Mouse (Mus musculus) urinary bladder, postnatal 4 days (tissue): ENCODE data around the gene Dbh.
A peak's percentile ranks its signal among the peaks of the same experiment; 100 is the strongest.

ENCODE experiments used
- DNase-seq, 2 experiments: peaks; one replicate each; pipeline ENCODE4 v3.0.0; 2021 to 2022; ENCODE audit warnings: low spot score in 2 of 2

Gene Dbh

DNA sequence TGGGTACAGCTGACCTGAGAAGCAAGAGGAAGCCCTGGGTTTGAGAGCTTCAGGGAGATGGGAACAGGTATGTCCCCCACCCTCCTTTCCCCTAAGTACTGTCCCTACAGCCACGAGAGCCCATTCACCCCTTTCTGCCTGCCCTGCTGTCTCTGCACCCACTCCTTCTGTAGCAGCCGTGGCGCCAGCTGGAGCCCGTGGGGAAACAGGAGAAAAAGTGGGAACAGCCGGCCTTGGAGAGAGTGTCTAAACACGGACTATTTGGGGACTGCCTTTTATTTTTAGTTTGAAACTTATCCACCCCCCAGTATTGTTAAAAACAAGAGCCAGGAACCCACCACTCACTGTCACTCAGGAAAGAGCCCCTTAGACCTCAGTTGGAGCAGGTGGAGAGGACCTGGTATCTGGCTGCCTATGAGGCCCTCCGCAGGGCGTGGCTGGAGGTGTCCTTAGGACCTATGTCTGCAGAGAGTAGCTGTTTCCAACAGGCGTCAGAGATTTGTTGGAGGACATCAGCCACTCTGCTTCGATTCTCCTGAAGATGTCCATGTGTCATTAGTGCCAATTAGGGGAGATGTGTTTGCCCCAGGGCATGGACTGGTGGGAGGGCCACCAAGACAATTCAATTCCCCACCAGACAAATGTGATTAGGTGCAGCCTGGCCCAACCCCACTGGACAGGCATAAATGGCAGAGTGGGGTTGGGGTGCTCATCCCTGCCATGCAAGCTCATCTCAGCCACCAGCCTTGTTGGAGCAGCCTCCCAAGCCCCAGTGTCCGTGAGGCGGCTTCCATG lies at the start of gene Dbh:
Gene Dbh (plus strand): TSS at position 438 of the 795 bp plus-strand sequence.
- DNase-seq: no peak

DNA sequence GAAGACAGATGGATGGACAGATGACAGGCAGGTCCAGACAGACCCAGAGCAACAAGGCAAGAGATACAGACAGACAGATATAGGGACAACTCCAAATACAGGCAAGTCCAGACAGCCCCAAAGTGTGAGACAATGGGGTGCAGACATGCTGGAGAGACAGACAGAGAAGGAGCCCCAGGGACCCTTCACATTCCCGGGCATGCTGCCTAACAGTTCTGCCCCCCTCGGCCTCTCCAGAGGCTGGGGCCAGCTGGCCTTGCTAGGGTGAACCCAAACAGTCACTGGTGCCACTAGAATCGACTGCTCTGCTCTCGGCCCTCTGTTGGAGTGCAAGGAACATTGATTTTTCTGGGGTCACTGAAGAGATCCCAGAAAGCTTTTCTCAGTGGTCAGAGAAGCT lies 46.6 kb upstream of the Dbh start:
- DNase-seq: no peak

DNA sequence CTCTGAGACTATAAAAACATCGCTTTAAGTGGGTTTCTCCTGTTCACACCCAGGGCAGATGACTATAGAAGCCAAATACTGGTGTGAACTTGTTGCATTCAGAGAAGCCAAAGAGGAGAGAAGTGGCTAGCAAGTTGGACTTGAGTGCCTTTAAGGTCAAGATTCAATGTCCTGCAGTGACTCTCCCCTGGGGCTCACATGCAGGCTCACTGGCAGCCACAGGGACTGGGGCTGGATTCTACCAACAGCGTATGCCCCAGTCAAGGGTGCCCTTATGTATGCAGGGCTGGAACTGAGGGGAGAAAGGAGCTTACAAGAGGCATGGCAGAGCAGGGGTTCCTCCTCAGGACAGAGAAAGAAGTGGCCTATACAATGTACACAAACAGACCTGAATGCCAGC lies 45.3 kb upstream of the Dbh start:
- DNase-seq: no peak

DNA sequence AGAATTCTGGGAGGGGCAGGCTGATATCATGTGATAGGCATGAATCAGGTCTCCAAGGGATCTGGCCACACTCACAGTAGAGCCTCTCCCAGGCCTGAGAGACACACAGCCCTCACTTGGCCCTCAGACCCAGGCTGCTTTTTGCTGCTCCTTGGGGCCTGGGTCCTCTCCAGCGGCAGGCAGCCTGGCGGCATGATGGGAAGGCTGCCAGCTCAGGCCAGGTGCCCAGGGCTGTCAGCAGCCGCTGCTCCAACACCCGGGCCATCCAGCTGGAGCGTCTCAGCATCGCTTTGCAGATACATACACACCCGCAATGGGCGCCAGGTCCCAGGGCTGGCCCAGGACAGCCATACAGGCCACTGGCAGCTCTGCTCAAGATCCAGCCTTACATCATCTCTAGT lies 44.8 kb upstream of the Dbh start:
- DNase-seq: peak in 1 of 2 experiments; percentile 61

DNA sequence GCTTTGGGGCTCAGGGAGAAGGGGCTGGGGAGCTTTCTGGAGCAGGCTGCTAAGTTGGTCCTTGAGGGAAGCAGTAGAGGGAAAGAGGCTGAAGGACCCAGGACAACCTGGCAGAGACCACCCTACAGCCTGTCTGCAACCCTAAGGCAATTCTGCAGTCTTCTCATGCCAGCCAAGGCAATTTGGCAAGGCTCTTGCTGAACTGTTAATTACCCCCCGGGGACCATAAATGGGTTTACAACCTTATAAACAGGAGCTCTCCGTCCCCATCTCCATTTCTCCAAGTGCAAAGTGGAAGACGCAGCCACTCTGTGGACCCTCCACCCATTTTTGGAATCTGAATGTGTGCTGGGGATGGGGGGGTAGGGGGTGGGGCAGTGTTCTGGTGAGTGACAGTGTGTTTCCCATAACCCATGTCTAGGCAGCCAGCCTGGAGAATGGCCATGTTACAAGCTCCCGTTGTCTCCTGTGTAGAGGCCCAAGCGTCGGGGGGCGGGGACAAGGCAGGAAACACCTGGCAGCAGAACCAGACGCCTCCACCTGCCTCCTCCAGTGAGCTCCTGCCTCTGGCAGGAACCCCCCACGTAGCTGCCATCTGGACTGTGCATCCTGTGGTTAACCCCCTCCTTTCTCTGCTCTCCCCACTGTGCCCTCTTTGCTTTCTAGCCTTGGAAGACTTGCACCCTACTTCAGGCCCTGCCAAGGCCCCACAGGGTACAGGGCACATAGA lies 43.2 kb upstream of the Dbh start:
- no peak for DNase-seq

DNA sequence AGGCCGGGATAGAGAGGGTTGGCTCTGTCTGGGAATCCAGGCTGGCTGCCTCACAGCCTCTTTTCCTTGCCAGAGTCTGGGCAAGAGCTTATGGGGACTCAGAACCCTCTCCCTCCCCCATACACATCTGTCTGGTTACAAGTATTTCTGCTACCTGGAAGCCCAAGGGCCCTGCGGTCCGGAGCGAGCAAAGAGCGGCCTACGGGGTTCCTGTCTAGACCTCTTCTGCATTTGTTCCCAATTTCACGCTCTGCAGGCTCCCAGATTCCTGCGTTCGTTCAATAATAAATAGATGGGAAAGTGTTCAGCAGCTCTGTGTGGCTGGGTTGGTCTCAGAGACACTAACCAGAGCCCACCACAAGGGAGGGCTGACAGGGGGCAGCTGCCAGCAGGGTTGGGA lies 42.5 kb upstream of the Dbh start:
- DNase-seq: no peak

DNA sequence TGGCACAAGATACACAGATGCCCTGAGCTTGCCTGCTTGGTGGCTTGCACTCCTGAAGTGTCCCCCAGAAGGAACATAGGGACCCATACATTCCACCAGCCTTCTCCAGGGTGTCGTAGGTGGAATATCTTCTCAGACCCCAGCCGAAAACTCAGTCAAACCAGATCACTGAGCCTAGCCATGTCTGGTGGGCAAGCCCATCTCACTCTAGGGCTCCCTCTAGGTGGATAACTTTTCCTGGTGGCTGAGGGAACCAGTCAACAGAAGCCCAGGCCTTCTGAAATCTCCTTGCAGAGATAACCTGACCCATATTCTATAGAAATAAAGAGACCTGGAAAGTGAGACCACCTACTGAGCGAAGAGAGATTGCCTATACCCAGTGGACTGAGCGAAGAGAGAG lies 41.9 kb upstream of the Dbh start:
- DNase-seq: no peak

DNA sequence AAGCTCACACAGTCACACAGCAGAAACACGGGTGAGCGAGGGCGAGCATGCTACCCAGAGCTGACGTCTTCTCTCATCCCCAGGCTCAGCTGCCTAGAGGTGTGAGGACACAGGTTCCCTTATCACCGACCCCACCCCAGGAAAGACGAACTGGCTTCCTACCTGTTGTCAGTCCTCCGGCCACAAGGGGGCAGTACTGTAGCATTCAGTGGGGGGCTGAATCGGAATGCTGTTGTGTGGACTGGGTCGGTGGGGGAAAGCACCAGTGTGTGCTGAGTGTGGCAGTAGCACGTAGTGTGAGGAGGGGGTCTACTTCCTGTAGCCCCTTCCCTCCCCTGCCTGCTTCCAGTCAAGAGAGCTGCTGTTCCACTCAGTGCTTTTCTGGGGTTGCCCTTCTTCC lies 39.1 kb upstream of the Dbh start:
- peak; percentile 28 to 68 for DNase-seq

DNA sequence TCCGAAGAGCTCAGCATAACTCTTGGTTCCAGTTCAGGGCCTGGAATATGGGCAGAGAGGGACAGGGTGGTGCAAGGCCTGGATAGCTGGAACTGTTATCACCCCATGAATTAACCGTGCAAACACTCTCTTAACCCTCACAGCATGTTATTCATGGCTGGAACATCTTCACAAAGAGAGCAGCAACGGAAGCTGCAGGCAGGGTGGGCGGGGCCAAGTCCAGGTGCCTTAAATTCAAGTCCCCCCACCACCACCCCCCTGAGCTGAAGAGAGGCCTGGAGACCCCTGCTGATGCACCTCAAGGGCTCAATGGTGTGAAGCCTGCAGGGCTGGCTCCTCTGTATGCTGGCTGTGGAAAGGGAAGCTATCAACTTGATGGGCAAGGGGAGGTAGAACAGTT lies 38.5 kb upstream of the Dbh start:
- DNase-seq: no peak

DNA sequence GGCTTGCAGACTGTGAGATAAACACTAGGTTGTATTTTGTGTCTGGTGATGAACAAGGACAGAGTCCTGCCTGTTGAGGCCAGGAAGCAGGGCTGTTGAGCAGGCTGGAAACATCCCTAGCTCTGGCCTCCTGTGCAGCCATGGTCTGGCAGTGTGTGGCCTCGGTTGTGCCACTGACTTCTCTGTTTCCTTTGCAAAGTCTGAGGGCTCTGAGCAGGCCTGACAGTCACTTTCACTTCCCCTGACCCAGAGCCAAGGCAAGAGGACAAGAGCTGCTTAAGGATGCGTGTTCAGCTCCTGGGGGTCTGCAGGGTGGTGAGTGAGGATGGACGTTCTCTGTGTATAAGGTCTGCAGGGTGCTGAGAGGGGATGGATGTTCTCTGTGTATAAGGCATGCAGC lies 36.0 kb upstream of the Dbh start:
- no peak for DNase-seq

DNA sequence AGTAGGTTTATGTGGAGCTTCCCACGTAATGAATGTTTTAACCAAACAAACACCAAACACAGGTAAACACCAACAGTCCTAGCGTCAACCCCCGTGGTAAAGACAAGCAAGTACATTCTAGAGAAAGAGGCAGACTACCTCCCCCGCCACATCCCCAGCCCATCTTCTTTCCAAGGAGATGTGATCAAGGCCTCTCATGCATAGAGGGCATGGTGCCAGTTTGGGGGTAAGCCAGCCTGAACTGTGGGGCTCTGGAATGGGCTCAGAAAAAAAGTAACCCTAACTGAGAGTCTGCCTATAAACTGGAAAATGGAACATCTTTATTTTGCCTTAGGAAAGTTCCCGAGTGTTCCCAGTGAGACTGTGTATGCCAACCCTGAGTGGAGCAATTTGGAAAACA lies 29.1 kb upstream of the Dbh start:
- DNase-seq: no peak

DNA sequence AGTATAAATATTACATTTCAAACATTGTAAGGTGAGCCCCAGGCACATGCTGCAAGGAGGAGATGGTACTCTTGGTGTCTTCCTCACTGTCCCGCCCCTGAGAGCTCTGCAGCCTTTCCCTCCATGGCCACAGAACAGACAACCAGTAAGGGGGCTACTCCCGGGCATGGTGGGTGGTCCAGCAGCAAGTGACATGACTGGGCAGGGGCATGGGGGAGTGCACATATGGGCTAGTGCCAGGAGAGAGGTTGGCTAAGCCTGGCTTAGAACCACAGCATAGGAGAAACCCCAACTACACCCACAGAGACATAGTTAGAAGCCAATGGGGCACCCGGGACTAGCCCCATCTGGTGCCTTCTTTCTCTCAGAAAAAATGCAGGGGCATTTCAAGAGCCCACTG lies 28.7 kb upstream of the Dbh start:
- DNase-seq: no peak

DNA sequence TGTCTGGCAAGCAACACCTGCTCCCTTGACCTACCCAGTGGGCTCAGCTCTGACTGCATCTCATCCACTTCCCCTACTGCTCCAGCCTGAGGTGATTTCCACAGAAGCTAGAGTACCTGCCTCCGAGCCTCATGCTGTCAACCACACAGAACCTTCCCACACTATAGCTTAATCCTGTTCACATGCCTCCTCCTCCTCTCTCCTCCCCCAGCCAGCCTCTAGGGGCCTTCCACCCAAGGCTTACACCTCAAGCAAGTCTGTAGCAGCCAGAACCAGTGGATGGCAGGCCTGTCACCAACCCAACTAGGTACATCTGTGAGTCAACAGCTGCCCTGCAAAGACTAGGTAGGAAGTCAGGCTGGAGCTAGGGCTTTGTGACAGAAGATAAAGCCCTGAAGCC lies 28.2 kb upstream of the Dbh start:
- no peak for DNase-seq

DNA sequence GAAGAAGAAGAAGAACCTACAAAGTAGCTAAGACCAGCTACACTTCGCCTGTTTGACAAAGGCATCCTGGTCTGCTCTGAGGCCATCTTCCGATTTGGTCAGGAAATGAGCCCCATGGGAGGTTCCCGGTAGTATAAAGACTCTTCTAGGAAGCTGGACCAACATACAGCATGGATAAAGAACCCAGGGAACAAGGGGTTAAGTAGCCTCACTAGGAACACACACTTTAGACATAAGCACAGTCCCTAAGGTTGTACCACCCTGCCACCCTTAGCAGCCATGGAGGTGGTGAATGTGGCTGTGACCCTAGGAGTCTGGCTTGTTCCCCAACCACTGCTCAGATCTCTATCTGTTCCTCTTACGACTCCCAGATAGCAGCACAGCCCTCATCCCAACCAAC lies 26.7 kb upstream of the Dbh start:
- no peak for DNase-seq

DNA sequence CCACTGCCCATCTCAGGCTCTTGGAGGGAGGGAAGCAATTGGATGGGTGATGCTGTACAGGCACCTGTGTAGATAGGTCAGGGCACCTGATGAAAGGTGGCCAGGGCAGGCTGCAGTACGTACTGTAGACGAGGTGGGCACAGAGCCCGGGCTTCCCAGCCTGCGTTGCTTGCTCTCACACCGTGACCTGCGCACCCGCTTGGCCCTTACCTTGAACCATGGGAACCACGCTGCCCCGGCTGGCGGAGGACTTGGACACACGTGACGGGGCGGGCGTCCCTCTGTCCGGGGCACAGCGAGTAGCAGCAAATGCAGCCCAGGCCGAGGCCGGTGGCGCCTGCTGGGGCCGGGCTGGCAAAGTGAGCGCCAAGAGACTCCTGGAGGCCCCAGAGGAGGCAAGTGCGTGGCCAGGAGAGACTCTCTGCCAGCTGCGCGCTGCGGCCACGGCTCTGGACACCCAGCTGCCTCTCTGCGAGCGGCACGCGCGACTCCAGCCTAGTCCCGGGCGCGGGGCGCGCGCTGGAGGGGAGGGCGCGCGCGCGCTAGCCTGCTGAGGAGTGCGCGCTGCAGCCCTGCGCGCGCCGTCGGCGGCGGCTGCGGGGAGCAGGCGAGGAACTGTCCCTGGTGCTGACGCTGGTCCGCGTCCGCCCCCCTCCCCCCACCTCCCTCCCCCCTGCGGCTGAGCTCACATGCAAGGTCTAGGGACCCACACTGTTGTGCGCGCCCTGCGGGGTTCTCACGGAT lies 22.9 kb upstream of the Dbh start, which contains the start of gene Fam163b:
Gene Fam163b (minus strand): TSS at position 542 of the 744 bp plus-strand sequence.
- peak in 1 of 2 experiments; percentile 33 for DNase-seq

DNA sequence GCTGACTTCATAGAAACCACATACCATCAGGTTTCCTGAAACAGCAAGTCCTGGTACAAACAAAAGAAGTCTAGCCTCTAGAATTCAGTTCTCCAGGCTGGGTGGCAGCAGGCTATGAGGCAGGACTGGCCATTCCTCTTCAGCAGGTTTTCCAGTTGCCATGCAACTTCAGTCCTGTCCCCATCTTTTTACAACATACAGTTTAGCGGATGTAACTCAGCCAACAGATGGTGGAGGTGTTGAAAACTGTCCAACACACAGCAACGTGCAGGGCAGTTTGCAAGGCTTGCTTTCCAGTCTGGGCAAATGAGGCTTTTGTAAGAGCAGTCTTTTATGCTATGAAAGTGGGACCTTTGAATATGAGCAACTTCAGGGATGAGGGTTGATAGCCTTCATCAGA lies 20.1 kb upstream of the Dbh start:
- no peak for DNase-seq

DNA sequence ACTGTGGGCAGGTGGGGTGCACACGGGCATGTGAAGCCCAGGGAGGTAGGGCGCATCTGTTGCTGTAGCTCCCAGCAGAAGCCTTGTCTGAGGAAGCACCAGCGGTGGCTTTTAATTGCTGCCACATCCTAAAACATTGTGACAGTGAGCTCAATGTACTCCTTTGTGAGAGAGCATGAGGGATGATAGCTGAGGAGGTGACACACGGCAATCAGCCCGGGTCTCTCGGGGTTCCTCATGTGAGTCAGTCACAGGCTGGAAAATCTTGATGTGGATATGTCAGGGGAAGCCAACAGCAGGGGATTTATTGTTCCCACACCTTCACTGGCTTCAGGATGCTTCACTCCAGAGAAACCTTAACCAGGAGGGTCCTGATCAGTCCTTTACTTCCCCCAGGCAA lies 18.2 kb upstream of the Dbh start:
- DNase-seq: no peak

DNA sequence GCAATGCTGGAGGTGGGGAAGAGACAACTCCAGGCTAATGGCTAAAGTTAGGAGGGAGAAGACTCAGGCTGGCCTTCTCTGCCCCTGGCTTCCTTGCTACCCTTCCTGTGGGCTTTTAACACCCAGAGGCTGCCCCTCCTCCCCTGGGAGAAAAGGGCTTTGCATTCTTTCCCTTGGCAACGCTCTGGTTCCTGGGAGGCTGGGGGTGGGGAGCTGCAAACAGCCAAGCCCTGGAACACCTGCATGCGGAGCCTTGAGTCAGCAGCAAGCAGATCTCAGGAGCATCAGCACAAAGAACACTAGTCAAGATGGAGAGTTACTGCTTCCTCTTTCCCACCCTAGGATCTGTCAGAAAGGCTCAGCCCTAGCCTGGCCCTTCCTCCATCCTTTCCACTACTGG lies 15.6 kb upstream of the Dbh start:
- DNase-seq: no peak

DNA sequence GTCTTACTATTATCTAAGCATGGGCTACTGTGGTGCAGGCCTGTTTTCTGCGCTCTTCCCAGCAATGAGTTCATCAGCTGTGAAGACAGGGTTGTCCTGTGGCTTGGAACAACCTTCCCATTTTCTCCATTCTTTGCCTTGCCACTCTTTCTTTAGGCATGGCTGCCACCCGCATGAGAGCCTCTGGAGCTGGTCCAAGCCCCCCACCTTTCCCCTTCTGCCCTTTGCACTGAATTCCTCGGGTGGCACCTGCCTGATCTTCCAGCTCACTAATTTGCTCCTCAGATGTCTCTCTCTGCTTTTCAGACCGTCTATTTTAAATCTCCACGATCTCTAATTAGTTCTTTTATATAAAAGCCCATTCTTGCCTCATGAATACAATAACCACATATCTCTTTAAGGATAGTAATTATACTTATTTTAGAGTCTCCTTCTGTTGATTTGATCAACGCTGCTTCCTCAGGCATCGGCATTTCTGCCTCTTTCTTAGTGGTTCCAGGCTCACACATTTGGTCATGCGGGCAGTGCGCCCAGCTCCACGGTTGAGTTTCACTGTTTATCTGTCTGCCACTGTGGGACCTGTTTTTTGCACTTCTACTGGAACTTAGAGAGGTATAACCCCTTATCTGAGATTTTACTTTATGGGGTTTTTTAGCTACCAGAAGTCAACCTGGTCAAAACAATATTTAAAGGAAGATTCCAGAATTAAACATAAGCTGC lies 10.4 kb upstream of the Dbh start:
- no peak for DNase-seq

DNA sequence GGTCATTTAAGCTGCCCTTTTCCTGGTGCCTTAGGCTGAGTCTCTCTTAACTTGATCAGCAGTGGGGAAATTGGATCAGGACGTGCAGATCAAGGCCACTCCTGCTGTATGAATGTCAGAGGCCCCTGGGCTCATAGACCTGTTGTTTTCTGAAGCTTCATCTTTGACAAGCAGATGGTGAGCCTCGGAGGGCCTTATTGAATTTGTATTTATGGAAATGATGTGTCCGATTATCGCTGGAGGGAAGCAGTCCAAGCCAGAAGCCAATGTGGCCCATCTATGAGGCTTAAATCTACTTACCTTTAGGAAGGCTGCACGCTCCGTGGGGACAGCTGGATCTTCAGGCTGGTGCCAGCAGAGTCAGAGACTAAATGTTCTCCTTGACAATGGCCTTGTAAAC lies 8.4 kb upstream of the Dbh start:
- DNase-seq: no peak

DNA sequence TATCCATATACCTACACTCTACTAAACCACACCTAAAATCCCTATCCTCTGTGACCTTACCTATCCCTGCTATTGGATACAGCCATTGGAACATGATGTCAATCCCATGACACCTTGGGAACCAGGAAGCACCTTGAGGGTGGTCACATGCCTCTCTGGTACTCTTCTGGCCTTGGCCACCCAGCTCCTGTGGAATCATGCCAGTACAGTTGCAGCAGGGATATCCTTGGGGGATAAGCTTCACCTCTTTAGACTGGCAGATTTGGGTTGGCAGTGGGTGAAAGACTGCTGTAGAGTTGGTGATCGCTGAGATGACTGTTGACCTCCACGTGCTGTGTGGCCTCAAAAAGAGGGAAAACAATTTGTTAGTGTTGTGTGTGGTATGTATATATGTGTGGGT lies 3.5 kb upstream of the Dbh start:
- no peak for DNase-seq

DNA sequence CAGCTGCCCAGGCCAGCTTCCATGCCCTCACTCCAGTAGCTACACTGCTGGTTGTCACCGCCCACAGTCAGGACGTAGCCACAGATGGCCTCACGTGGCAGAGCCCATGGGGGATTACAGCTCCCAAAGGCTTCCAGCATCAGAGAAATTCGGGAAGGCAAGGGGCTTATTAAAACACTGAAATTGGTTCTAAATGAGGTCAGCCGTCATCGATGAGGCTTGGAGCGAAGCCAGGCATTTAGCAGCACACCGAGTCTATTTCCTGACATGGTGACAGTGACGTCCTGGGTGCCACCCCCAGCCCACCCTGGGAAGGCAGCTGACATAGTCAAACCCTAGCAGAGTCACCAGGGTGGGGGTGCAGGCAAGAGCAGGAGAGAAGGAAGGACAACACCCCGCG lies 2.4 kb upstream of the Dbh start:
- no peak for DNase-seq
